In genomic region chr17:45678106-45678505, GRCm38 (mm10) we compare ENCODE assay signal across 8 mouse cellular contexts. TPM values are rescaled to one million over a fixed set of nuclear protein-coding genes. Genes with fewer than 3 reads are reported as not detected.
DNase-seq lines count a peak whose midpoint lies in the region; ATAC-seq and TF ChIP-seq lines count a peak whose summit lies in the region.

No protein-coding gene starts in this region.

- no peak overlapping the region for H3K4me2 ChIP-seq in intestine, postnatal 0 days (replicated peaks; ENCODE audit: low read depth)
- H3K4me2 ChIP-seq in intestine, embryonic 15.5 days (replicated peaks) = no peak overlapping the region
- H3K4me2 ChIP-seq in CH12.LX (ENCODE audit: insufficient read depth, low read depth, poor library complexity, severe bottlenecking) = 0 out of 2 replicates have a peak overlapping the region, but pooled peaks have one; percentile 18
- H3K4me2 ChIP-seq in embryonic facial prominence, embryonic 15.5 days (replicated peaks) = no peak overlapping the region
- no peak overlapping the region for H3K4me2 ChIP-seq in limb, embryonic 14.5 days (replicated peaks; ENCODE audit: low read depth, low read length, severe bottlenecking)

- TF ChIP-seq EP300 in CH12.LX (IDR thresholded peaks at IDR 0.05; ENCODE audit: low read length) = no peak

- ATAC-seq in intestine, postnatal 0 days = no peak
- ATAC-seq in intestine, embryonic 15.5 days = no peak
- ATAC-seq in embryonic facial prominence, embryonic 15.5 days (ENCODE audit: insufficient number of reproducible peaks, low FRiP score, low TSS enrichment, low read depth) = peak; percentile 25; the same call in 1 of the 2 replicates
- no peak for ATAC-seq in limb, embryonic 14.5 days (ENCODE audit: low FRiP score, low read depth)
- no peak for ATAC-seq in activated CD4-positive, CD25-positive, alpha-beta regulatory T cell, adult 4 months

- dilution Hi-C loops in CH12.LX (cut with MboI; ENCODE audit: extremely low pct_ligation_motif_present, extremely low pct_unique_long_range_greater_than_20kb, low sequenced_read_pairs) = no loop called here

- 45% methylated on average over 7 of the region's 7 CpGs for WGBS in intestine, postnatal 0 days
- WGBS in intestine, embryonic 15.5 days = 34% methylated on average over 7 of the region's 7 CpGs
- WGBS in embryonic facial prominence, embryonic 15.5 days = 30% methylated on average over 7 of the region's 7 CpGs
- 32% methylated on average over 7 of the region's 7 CpGs for WGBS in limb, embryonic 14.5 days

- H3K4me1 ChIP-seq in intestine, postnatal 0 days (replicated peaks; ENCODE audit: control insufficient read depth, insufficient read depth, low read length) = no peaks in the 10 kb centered on the region
- H3K4me1 ChIP-seq in intestine, embryonic 15.5 days (replicated peaks) = peaks cover 12% of the 10 kb centered on the region
- peaks cover 9 to 25% of the 10 kb centered on the region in 2 experiments for H3K4me1 ChIP-seq in CH12.LX (ENCODE audit: control insufficient read depth in 1 of 2, insufficient read depth in 2 of 2)
- H3K4me1 ChIP-seq in embryonic facial prominence, embryonic 15.5 days = peaks cover 24% of the 10 kb centered on the region
- H3K4me1 ChIP-seq in limb, embryonic 14.5 days (ENCODE audit: control insufficient read depth, insufficient read depth, low read length) = peaks cover 4% of the 10 kb centered on the region; the same call in 1 of the 2 replicates

- no peaks in the 10 kb centered on the region for H3K79me2 ChIP-seq in CH12.LX (replicated peaks; ENCODE audit: control insufficient read depth, extremely low read depth, insufficient read depth, poor library complexity, severe bottlenecking)

- H3K36me3 ChIP-seq in intestine, postnatal 0 days (ENCODE audit: control insufficient read depth, insufficient read depth) = peaks cover 31% of the 10 kb centered on the region
- peaks cover 9% of the 10 kb centered on the region for H3K36me3 ChIP-seq in intestine, embryonic 15.5 days
- peaks cover 5 to 49% of the 10 kb centered on the region in 2 experiments for H3K36me3 ChIP-seq in CH12.LX (replicated peaks in 1 of 2; ENCODE audit: control insufficient read depth in 1 of 2, insufficient read depth in 1 of 2, low read length in 1 of 2)
- H3K36me3 ChIP-seq in embryonic facial prominence, embryonic 15.5 days = peaks cover 49% of the 10 kb centered on the region
- peaks cover 48% of the 10 kb centered on the region for H3K36me3 ChIP-seq in limb, embryonic 14.5 days (ENCODE audit: control insufficient read depth, insufficient read depth, low read length)

- no peak overlapping the region for H3K27ac ChIP-seq in intestine, postnatal 0 days (ENCODE audit: low read depth, low read length)
- no peak overlapping the region for H3K27ac ChIP-seq in intestine, embryonic 15.5 days
- H3K27ac ChIP-seq in CH12.LX (ENCODE audit: insufficient read depth, low read depth) = no peak overlapping the region
- no peak overlapping the region for H3K27ac ChIP-seq in embryonic facial prominence, embryonic 15.5 days (replicated peaks)
- no peak overlapping the region for H3K27ac ChIP-seq in limb, embryonic 14.5 days (replicated peaks; ENCODE audit: low read depth, low read length)

- H3K9me3 ChIP-seq in intestine, postnatal 0 days (ENCODE audit: control insufficient read depth) = no peaks in the 10 kb centered on the region
- H3K9me3 ChIP-seq in intestine, embryonic 15.5 days = no peaks in the 10 kb centered on the region
- H3K9me3 ChIP-seq in CH12.LX (replicated peaks; ENCODE audit: low read length) = peaks cover 3% of the 10 kb centered on the region
- H3K9me3 ChIP-seq in embryonic facial prominence, embryonic 15.5 days (replicated peaks) = no peaks in the 10 kb centered on the region
- no peaks in the 10 kb centered on the region for H3K9me3 ChIP-seq in limb, embryonic 14.5 days (ENCODE audit: control insufficient read depth, low read length)

- H3K27me3 ChIP-seq in intestine, postnatal 0 days (replicated peaks; ENCODE audit: control insufficient read depth, insufficient read depth, low read length) = no peaks in the 10 kb centered on the region
- H3K27me3 ChIP-seq in intestine, embryonic 15.5 days (replicated peaks) = no peaks in the 10 kb centered on the region
- no peaks in the 10 kb centered on the region for H3K27me3 ChIP-seq in CH12.LX (replicated peaks)
- no peaks in the 10 kb centered on the region for H3K27me3 ChIP-seq in embryonic facial prominence, embryonic 15.5 days
- no peaks in the 10 kb centered on the region for H3K27me3 ChIP-seq in limb, embryonic 14.5 days (ENCODE audit: control insufficient read depth, insufficient read depth, low read length)

- in situ Hi-C loops in CH12.LX (cut with MboI; ENCODE audit: low pct_ligation_motif_present, low pct_unique_long_range_greater_than_20kb, low sequenced_read_pairs) = no loop called here

- TF ChIP-seq RAD21 in CH12.LX (IDR thresholded peaks at IDR 0.05; ENCODE audit: low read depth, low read length) = peak; percentile 34

- no peak overlapping the region for H3K4me3 ChIP-seq in intestine, postnatal 0 days (ENCODE audit: low read depth, low read length)
- no peak overlapping the region for H3K4me3 ChIP-seq in intestine, embryonic 15.5 days (replicated peaks)
- H3K4me3 ChIP-seq in CH12.LX (replicated peaks in 1 of 3; ENCODE audit: low read depth in 2 of 3, low read length in 2 of 3, poor library complexity in 1 of 3) = no peak overlapping the region
- no peak overlapping the region for H3K4me3 ChIP-seq in embryonic facial prominence, embryonic 15.5 days (replicated peaks)
- H3K4me3 ChIP-seq in limb, embryonic 14.5 days (replicated peaks; ENCODE audit: low read length) = no peak overlapping the region

- no peak for TF ChIP-seq POLR2A in CH12.LX (IDR thresholded peaks at IDR 0.05; ENCODE audit: low read depth, low read length)
- TF ChIP-seq POLR2A in limb, embryonic 14.5 days (IDR thresholded peaks at IDR 0.05; ENCODE audit: borderline replicate concordance, extremely low read depth, insufficient read depth, insufficient read length) = no peak

- H3K9ac ChIP-seq in intestine, postnatal 0 days (ENCODE audit: low read depth, low read length) = no peak overlapping the region
- H3K9ac ChIP-seq in intestine, embryonic 15.5 days = no peak overlapping the region
- H3K9ac ChIP-seq in CH12.LX (ENCODE audit: insufficient read depth, low read depth) = no peak overlapping the region
- no peak overlapping the region for H3K9ac ChIP-seq in embryonic facial prominence, embryonic 15.5 days
- H3K9ac ChIP-seq in limb, embryonic 14.5 days (ENCODE audit: low read depth, low read length, severe bottlenecking) = no peak overlapping the region

- DNase-seq in CH12.LX (ENCODE audit: extremely low read depth) = peak; percentile 51
- DNase-seq in adrenal gland, postnatal 14 days = peak; percentile 81
- peak; percentile 49 for DNase-seq in limb, embryonic 14.5 days (ENCODE audit: low spot score)
- peak; percentile 80 for DNase-seq in right cerebral cortex, postnatal 14 days

- peak; percentile 88 for TF ChIP-seq CTCF in intestine, postnatal 0 days (IDR thresholded peaks at IDR 0.05; ENCODE audit: low read depth)
- TF ChIP-seq CTCF in CH12.LX (conservative IDR thresholded peaks at IDR 0.05 in 1 of 2, IDR thresholded peaks at IDR 0.05 in 1 of 2; ENCODE audit: low read depth in 2 of 2, low read length in 2 of 2) = peak; percentile 80 to 86

RNA-seq across cellular contexts. Expression of gene Mrpl14, which starts 8.0 kb away (rescaled TPM):
- 120 and 127 TPM in 2 replicates for polyA plus RNA-seq in intestine, postnatal 0 days (2015; fragmentation: Nextera tagmentation; extraction: Ambion mirVana)
- 147 TPM in 2 replicates for polyA plus RNA-seq in intestine, embryonic 15.5 days (2015; fragmentation: Nextera tagmentation; extraction: Ambion mirVana)
- 33.4 and 46.1 TPM in 2 replicates for total RNA-seq in CH12.LX (2012; rRNA removed)
- 48.5 and 56.9 TPM in 2 replicates for total RNA-seq in CH12.LX (2014; rRNA removed)
- 62.5 and 67.7 TPM in 2 replicates for polyA plus RNA-seq in CH12.LX (2012; ENCODE audit: insufficient read length, low read depth)
- total RNA-seq in adrenal gland, postnatal 14 days (2021) = 119 and 122 TPM in 2 replicates
- polyA plus RNA-seq in embryonic facial prominence, embryonic 15.5 days (2015; fragmentation: Nextera tagmentation; extraction: Ambion mirVana) = 157 and 165 TPM in 2 replicates
- 98.3 and 113 TPM in 2 replicates for polyA plus RNA-seq in limb, embryonic 14.5 days (2012; rRNA removed)
- polyA plus RNA-seq in limb, embryonic 14.5 days (2014; fragmentation: Nextera tagmentation; extraction: Ambion mirVana) = 146 and 147 TPM in 2 replicates
- polyA plus RNA-seq in activated CD4-positive, CD25-positive, alpha-beta regulatory T cell, adult 4 months (2017; shearing (Covaris generic)) = 10 to 100 TPM; 73.4 to 90.9 TPM

RNA-seq across cellular contexts. Expression of gene Tmem63b, which starts 8.6 kb away (rescaled TPM):
- polyA plus RNA-seq in intestine, postnatal 0 days (2015; fragmentation: Nextera tagmentation; extraction: Ambion mirVana) = 22.6 and 24.7 TPM in 2 replicates
- polyA plus RNA-seq in intestine, embryonic 15.5 days (2015; fragmentation: Nextera tagmentation; extraction: Ambion mirVana) = 33.5 and 34.2 TPM in 2 replicates
- total RNA-seq in CH12.LX (2012; rRNA removed) (4.5 and 6.3 TPM in 2 replicates), CH12.LX (2014; rRNA removed) (2.8 and 3.5 TPM in 2 replicates)
- polyA plus RNA-seq in CH12.LX (2012; ENCODE audit: insufficient read length, low read depth) = 9.2 and 10.3 TPM in 2 replicates
- total RNA-seq in adrenal gland, postnatal 14 days (2021) = 45.4 and 48.1 TPM in 2 replicates
- 45.8 and 52.4 TPM in 2 replicates for polyA plus RNA-seq in embryonic facial prominence, embryonic 15.5 days (2015; fragmentation: Nextera tagmentation; extraction: Ambion mirVana)
- 90.7 and 113 TPM in 2 replicates for polyA plus RNA-seq in limb, embryonic 14.5 days (2012; rRNA removed)
- polyA plus RNA-seq in limb, embryonic 14.5 days (2014; fragmentation: Nextera tagmentation; extraction: Ambion mirVana) = 24.5 and 28.5 TPM in 2 replicates
- polyA plus RNA-seq in activated CD4-positive, CD25-positive, alpha-beta regulatory T cell, adult 4 months (2017; shearing (Covaris generic)) = 1 to 10 TPM; 2.7 to 3.6 TPM

RNA-seq across cellular contexts. Expression of gene Capn11, which starts 19.0 kb away (rescaled TPM):
- polyA plus RNA-seq in intestine, postnatal 0 days (2015; fragmentation: Nextera tagmentation; extraction: Ambion mirVana) = not detected in 2 replicates
- 0.34 and 0.40 TPM in 2 replicates for polyA plus RNA-seq in intestine, embryonic 15.5 days (2015; fragmentation: Nextera tagmentation; extraction: Ambion mirVana)
- total RNA-seq in CH12.LX (2012; rRNA removed) (not detected in 2 replicates), CH12.LX (2014; rRNA removed) (not detected in 2 replicates)
- 0.09 and 0.10 TPM in 2 replicates for polyA plus RNA-seq in CH12.LX (2012; ENCODE audit: insufficient read length, low read depth)
- total RNA-seq in adrenal gland, postnatal 14 days (2021) = 0.11 and 0.49 TPM in 2 replicates
- polyA plus RNA-seq in embryonic facial prominence, embryonic 15.5 days (2015; fragmentation: Nextera tagmentation; extraction: Ambion mirVana) = 0.71 and 0.77 TPM in 2 replicates
- 0.03 and 0.23 TPM in 2 replicates for polyA plus RNA-seq in limb, embryonic 14.5 days (2012; rRNA removed)
- not detected in 2 replicates for polyA plus RNA-seq in limb, embryonic 14.5 days (2014; fragmentation: Nextera tagmentation; extraction: Ambion mirVana)
- under 1 TPM in 1 of 2 experiments, not detected in 1; 0.33 TPM for polyA plus RNA-seq in activated CD4-positive, CD25-positive, alpha-beta regulatory T cell, adult 4 months (2017; shearing (Covaris generic))

RNA-seq across cellular contexts. Expression of gene 1600014C23Rik, which starts 55.5 kb away (rescaled TPM):
- not detected in 2 replicates for polyA plus RNA-seq in intestine, postnatal 0 days (2015; fragmentation: Nextera tagmentation; extraction: Ambion mirVana)
- polyA plus RNA-seq in intestine, embryonic 15.5 days (2015; fragmentation: Nextera tagmentation; extraction: Ambion mirVana) = 0.52 TPM in 1 of 2 replicates, not detected in the other
- total RNA-seq in CH12.LX (2012; rRNA removed) (0.38 TPM in 1 of 2 replicates, not detected in the other), CH12.LX (2014; rRNA removed) (not detected in 2 replicates)
- polyA plus RNA-seq in CH12.LX (2012; ENCODE audit: insufficient read length, low read depth) = not detected in 2 replicates
- not detected in 2 replicates for total RNA-seq in adrenal gland, postnatal 14 days (2021)
- polyA plus RNA-seq in embryonic facial prominence, embryonic 15.5 days (2015; fragmentation: Nextera tagmentation; extraction: Ambion mirVana) = 0.49 TPM in 1 of 2 replicates, not detected in the other
- polyA plus RNA-seq in limb, embryonic 14.5 days (2012; rRNA removed) = 0.15 TPM in 1 of 2 replicates, not detected in the other
- 0.58 TPM in 1 of 2 replicates, not detected in the other for polyA plus RNA-seq in limb, embryonic 14.5 days (2014; fragmentation: Nextera tagmentation; extraction: Ambion mirVana)
- polyA plus RNA-seq in activated CD4-positive, CD25-positive, alpha-beta regulatory T cell, adult 4 months (2017; shearing (Covaris generic)) = not detected
